15 mouse cellular contexts compared by ENCODE assay signal in the genomic region with DNA sequence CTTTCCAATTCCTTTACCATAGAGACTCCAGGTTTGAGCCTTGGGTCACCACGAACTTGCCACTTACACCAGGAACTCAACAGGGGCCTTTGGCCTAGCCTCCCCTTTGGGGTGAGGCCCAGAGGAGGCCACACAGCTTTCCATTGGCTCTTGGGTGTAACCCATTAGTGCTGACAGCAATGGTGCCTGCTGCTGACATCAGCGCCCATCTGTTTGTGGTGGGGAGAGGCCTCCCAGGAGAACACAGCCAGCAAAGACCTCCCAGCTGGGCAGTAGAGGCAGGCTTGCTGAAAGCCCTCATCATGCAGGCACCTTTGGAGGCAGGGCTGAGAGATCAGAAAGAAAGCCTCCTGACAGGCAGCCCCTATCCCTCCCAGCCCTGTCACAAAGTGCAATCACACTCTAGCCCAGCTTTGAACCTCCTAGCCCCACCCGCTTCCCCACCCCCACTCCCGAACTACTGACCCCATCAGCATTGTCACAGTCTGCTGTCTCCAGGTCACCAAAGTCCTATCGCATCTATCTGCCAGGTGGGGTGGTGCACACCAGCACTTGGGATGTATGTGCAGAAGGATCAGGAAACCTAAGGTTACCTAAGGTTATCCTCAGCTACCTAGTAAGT.
"Had no signal": no experiment of that assay in that cellular context is flagged by ENCODE, and none has a peak within 500 bp of the region (broad histone marks: within the 10 kb centered on the region; RNA-seq: fewer than 3 reads in every experiment).

No protein-coding gene starts in this region.

- H3K27me3 ChIP-seq: midbrain, embryonic 12.5 days; midbrain, embryonic 15.5 days; neural tube, embryonic 13.5 days had no signal

- H3K36me3 ChIP-seq: midbrain, embryonic 12.5 days; midbrain, embryonic 15.5 days; neural tube, embryonic 13.5 days had no signal

- DNase-seq: kidney, adult 2 months; kidney, postnatal 25 days; layer of hippocampus, postnatal 36 days; lung, adult 2 months; thymus, adult 18-20 months; thymus, postnatal 14 days; thymus, postnatal 4 days had no signal

- H3K9me3 ChIP-seq: midbrain, embryonic 12.5 days; midbrain, embryonic 15.5 days; neural tube, embryonic 13.5 days had no signal

- H3K4me3 ChIP-seq: layer of hippocampus, adult 2 months; left cerebral cortex, adult 2 months; midbrain, embryonic 12.5 days; midbrain, embryonic 15.5 days; myocyte; neural tube, embryonic 13.5 days had no signal

- ATAC-seq: midbrain, embryonic 15.5 days had no signal

- H3K27ac ChIP-seq: kidney, postnatal 0 days; layer of hippocampus, adult 2 months; left cerebral cortex, adult 2 months; liver, embryonic 14.5 days; midbrain, embryonic 12.5 days; midbrain, embryonic 15.5 days; neural tube, embryonic 13.5 days had no signal

- H3K9ac ChIP-seq: liver, embryonic 14.5 days; midbrain, embryonic 12.5 days; midbrain, embryonic 15.5 days; neural tube, embryonic 13.5 days had no signal

- H3K4me1 ChIP-seq: midbrain, embryonic 15.5 days; neural tube, embryonic 13.5 days had no signal

- H3K4me2 ChIP-seq: midbrain, embryonic 12.5 days; midbrain, embryonic 15.5 days; neural tube, embryonic 13.5 days had no signal
